In genomic region chr7:89404734-89405440, GRCm38 (mm10) we compare ENCODE assay signal across 8 mouse cellular contexts. TPM values are rescaled to one million over a fixed set of nuclear protein-coding genes. Genes with fewer than 3 reads are reported as not detected.
A peak's percentile ranks its signal among the peaks of the same experiment; 100 is the strongest.
DNase-seq lines count a peak whose midpoint lies in the region; ATAC-seq and TF ChIP-seq lines count a peak whose summit lies in the region.

No protein-coding gene starts in this region.

- peaks cover 15% of the 10 kb centered on the region; the same call in 1 of the 2 replicates for H3K27me3 ChIP-seq in thymus, adult 2 months (ENCODE audit: control insufficient read depth, insufficient read depth, low read length)
- no peaks in the 10 kb centered on the region for H3K27me3 ChIP-seq in heart, adult 2 months (ENCODE audit: control insufficient read depth, insufficient read depth, low read length)
- no peaks in the 10 kb centered on the region for H3K27me3 ChIP-seq in intestine, postnatal 0 days (replicated peaks; ENCODE audit: control insufficient read depth, insufficient read depth, low read length)
- no peaks in the 10 kb centered on the region; the same call in 1 of the 2 replicates for H3K27me3 ChIP-seq in lung, embryonic 16.5 days (ENCODE audit: control insufficient read depth, insufficient read depth, low read depth, low read length)

- peak overlapping the region; percentile 99 for H3K4me2 ChIP-seq in intestine, postnatal 0 days (replicated peaks; ENCODE audit: low read depth)
- H3K4me2 ChIP-seq in lung, embryonic 16.5 days (ENCODE audit: low read depth, low read length), result peak overlapping the region; percentile 90

- intact Hi-C loops in heart, adult 2 months (cut with DNase I), result loop anchor here (2.0 to 5.0 kb wide), 2 partner anchors 66 to 138 kb away; no protein-coding TSS in a partner anchor

- WGBS in thymus, adult 2 months, result 3% methylated on average over 35 of the region's 35 CpGs
- under 1% methylated on average over 35 of the region's 35 CpGs for WGBS in heart, adult 2 months
- under 1% methylated on average over 35 of the region's 35 CpGs for WGBS in intestine, postnatal 0 days
- WGBS in lung, embryonic 16.5 days, result under 1% methylated on average over 35 of the region's 35 CpGs

- H3K36me3 ChIP-seq in thymus, adult 2 months (ENCODE audit: control insufficient read depth, insufficient read depth, low read length), result no peaks in the 10 kb centered on the region
- peaks cover 24% of the 10 kb centered on the region for H3K36me3 ChIP-seq in heart, adult 2 months (ENCODE audit: control insufficient read depth, insufficient read depth, low read length)
- peaks cover 11% of the 10 kb centered on the region; the same call in 1 of the 2 replicates for H3K36me3 ChIP-seq in intestine, postnatal 0 days (ENCODE audit: control insufficient read depth, insufficient read depth)
- no peaks in the 10 kb centered on the region for H3K36me3 ChIP-seq in lung, embryonic 16.5 days (ENCODE audit: control insufficient read depth, insufficient read depth, low read length)

- H3K9me3 ChIP-seq in intestine, postnatal 0 days (ENCODE audit: control insufficient read depth), result no peaks in the 10 kb centered on the region
- H3K9me3 ChIP-seq in lung, embryonic 16.5 days (ENCODE audit: control insufficient read depth, low read length), result no peaks in the 10 kb centered on the region

- peaks cover 5% of the 10 kb centered on the region for H3K79me2 ChIP-seq in heart, adult 2 months (replicated peaks; ENCODE audit: control insufficient read depth, insufficient read depth, low read length)

- peak; percentile 71; the same call in 1 of the 2 replicates for TF ChIP-seq EP300 in heart, adult 2 months (IDR thresholded peaks at IDR 0.05; ENCODE audit: insufficient read depth, low read depth, low read length)

- TF ChIP-seq CTCF in thymus, adult 2 months (IDR thresholded peaks at IDR 0.05; ENCODE audit: borderline replicate concordance, control insufficient read depth, extremely low read depth, insufficient read depth, low read length, poor library complexity), result no peak
- TF ChIP-seq CTCF in heart, adult 2 months (IDR thresholded peaks at IDR 0.05), result no peak
- TF ChIP-seq CTCF in intestine, postnatal 0 days (IDR thresholded peaks at IDR 0.05; ENCODE audit: low read depth), result no peak

- TF ChIP-seq POLR2A in thymus, adult 2 months (IDR thresholded peaks at IDR 0.05; ENCODE audit: control insufficient read depth, extremely low read depth, insufficient read depth, low read length, poor library complexity), result no peak
- peak; percentile 65; the same call in 1 of the 2 replicates for TF ChIP-seq POLR2A in heart, adult 2 months (IDR thresholded peaks at IDR 0.05; ENCODE audit: insufficient read depth, low read depth, low read length)

- peak overlapping the region; percentile 88 for H3K9ac ChIP-seq in heart, adult 2 months (ENCODE audit: low read depth, low read length)
- peak overlapping the region; percentile 85 for H3K9ac ChIP-seq in intestine, postnatal 0 days (ENCODE audit: low read depth, low read length)
- peak overlapping the region; percentile 92 for H3K9ac ChIP-seq in lung, embryonic 16.5 days (ENCODE audit: low read length)

- H3K4me1 ChIP-seq in thymus, adult 2 months (replicated peaks; ENCODE audit: control insufficient read depth, insufficient read depth, low read length), result peaks cover 13% of the 10 kb centered on the region
- peaks cover 7% of the 10 kb centered on the region for H3K4me1 ChIP-seq in heart, adult 2 months (ENCODE audit: control insufficient read depth, insufficient read depth, low read length)
- peaks cover 10% of the 10 kb centered on the region; the same call in 1 of the 2 replicates for H3K4me1 ChIP-seq in intestine, postnatal 0 days (replicated peaks; ENCODE audit: control insufficient read depth, insufficient read depth, low read length)
- peaks cover 24% of the 10 kb centered on the region for H3K4me1 ChIP-seq in lung, embryonic 16.5 days (replicated peaks; ENCODE audit: control insufficient read depth, insufficient read depth, low read length)

- DNase-seq in thymus, adult 2 months, result no peak
- no peak for DNase-seq in thymus, postnatal 25 days
- peak; percentile 63 for DNase-seq in embryo, embryonic 10 days (ENCODE audit: low spot score)
- DNase-seq in heart, adult 2 months, result peak; percentile 78 to 80
- DNase-seq in retina, postnatal 1 day, result peak; percentile 33
- no peak for DNase-seq in right cerebral cortex, postnatal 4 days

- no peak for ATAC-seq in intestine, postnatal 0 days
- 0 out of 2 replicates have a peak, but pooled peaks have one; percentile 2 for ATAC-seq in lung, embryonic 16.5 days (ENCODE audit: low read depth)

- peak overlapping the region; percentile 41 for H3K4me3 ChIP-seq in thymus, adult 2 months (ENCODE audit: control insufficient read depth, insufficient read depth, low read length)
- H3K4me3 ChIP-seq in heart, adult 2 months, result peak overlapping the region; percentile 89
- H3K4me3 ChIP-seq in intestine, postnatal 0 days (ENCODE audit: low read depth, low read length), result peak overlapping the region; percentile 86
- H3K4me3 ChIP-seq in lung, embryonic 16.5 days (ENCODE audit: low read length), result peak overlapping the region; percentile 75

- no peak overlapping the region for H3K27ac ChIP-seq in thymus, adult 2 months (ENCODE audit: control insufficient read depth, insufficient read depth, low read length)
- H3K27ac ChIP-seq in heart, adult 2 months, result peak overlapping the region; percentile 98
- H3K27ac ChIP-seq in intestine, postnatal 0 days (ENCODE audit: low read depth, low read length), result peak overlapping the region; percentile 93
- H3K27ac ChIP-seq in lung, embryonic 16.5 days (ENCODE audit: low read length), result peak overlapping the region; percentile 87

RNA-seq across cellular contexts. Expression of gene Fzd4, which starts 0.7 kb away (rescaled TPM):
- polyA plus RNA-seq in thymus, adult 2 months (2012; rRNA removed), result 2.4 and 2.9 TPM in 2 replicates
- total RNA-seq in heart, adult 2 months (2021), result 10 to 100 TPM; 33.7 to 36.2 TPM
- 15.2 and 26.1 TPM in 2 replicates for polyA plus RNA-seq in heart, adult 2 months (2012; rRNA removed)
- polyA plus RNA-seq in intestine, postnatal 0 days (2015; fragmentation: Nextera tagmentation; extraction: Ambion mirVana), result 6.4 and 7.3 TPM in 2 replicates
- 14.4 and 14.8 TPM in 2 replicates for polyA plus RNA-seq in lung, embryonic 16.5 days (2015; fragmentation: Nextera tagmentation; extraction: Ambion mirVana)

RNA-seq across cellular contexts. Expression of gene Tmem135, which starts 0.9 kb away (rescaled TPM):
- 47.6 and 75.4 TPM in 2 replicates for polyA plus RNA-seq in thymus, adult 2 months (2012; rRNA removed)
- total RNA-seq in heart, adult 2 months (2021), result 10 to 100 TPM; 43.2 to 45.1 TPM
- polyA plus RNA-seq in heart, adult 2 months (2012; rRNA removed), result 18.8 and 27.2 TPM in 2 replicates
- 57.9 and 72.0 TPM in 2 replicates for polyA plus RNA-seq in intestine, postnatal 0 days (2015; fragmentation: Nextera tagmentation; extraction: Ambion mirVana)
- polyA plus RNA-seq in lung, embryonic 16.5 days (2015; fragmentation: Nextera tagmentation; extraction: Ambion mirVana), result 27.5 and 29.0 TPM in 2 replicates

Comparison
In these comparisons a context has a peak if more than half of its experiments do, and no peak if none do; other contexts are left out.
1. DNase-seq: peak in embryo, embryonic 10 days (single experiment), heart, adult 2 months (2 of 2) and retina, postnatal 1 day (single experiment); none in thymus, adult 2 months (single experiment), thymus, postnatal 25 days (single experiment) and right cerebral cortex, postnatal 4 days (single experiment).
2. Peak in every context shown above with its lines, with median percentiles within 50 percentile points of each other: H3K4me3 ChIP-seq and H3K9ac ChIP-seq.